Mouse (Mus musculus) activated CD4-positive, CD25-positive, alpha-beta regulatory T cell, adult 4 months (primary cell): ENCODE measurements around the gene Eif4e. TPM values are rescaled to one million over a fixed set of nuclear protein-coding genes. Genes with fewer than 3 reads are reported as not detected.

Experiments
- ATAC-seq: one replicate; pipeline ENCODE4 v1.8.0; 2017
- polyA plus RNA-seq, 2 experiments: library from polyadenylated mRNA; unstranded; fragments of 100-300 nt; shearing (Covaris generic); gene quantifications; one replicate each; pipeline ENCODE4 v1.2.1; 2017

Eif4e gene
- polyA plus RNA-seq, result 100 to 1,000 TPM; 246 to 346 TPM

DNA sequence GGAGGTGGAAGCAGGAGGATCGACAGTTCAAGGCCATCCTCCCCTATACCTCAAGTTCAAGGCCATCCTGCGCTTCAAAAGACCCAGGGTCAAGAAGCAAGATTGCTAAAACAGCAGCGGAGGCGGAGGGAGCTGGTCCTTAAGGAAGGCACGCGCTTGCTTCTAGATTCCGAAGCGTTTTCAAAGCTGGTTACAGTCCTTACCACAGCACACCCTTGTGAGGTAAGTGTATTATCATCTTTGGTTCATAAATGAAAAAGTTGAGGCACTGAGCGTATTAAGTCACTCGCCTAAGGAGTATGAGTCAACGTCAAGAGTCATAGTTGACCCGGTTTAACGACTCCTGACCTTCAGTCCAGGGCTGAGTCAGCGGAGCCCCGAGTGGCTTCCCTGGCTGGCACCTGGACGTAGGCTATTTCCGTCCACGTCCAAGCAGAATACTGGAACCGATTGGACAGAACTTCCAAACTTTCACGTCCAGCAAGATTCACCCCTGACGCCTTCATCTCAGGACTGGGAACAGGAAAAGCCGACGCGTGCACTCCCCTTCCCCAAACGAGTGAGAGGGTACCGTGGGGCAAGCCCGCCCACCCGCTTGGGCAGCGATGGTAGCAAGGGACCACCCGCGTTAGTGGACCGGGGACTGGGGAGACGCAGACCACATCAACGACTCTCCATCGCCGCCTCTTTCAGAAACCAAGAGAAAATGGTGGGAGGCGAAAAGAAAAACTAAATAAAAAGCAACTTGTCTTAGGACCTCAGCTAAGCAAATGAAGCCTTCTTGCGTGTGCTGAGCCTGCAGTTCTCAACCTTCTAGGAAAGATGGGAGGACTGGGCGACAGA is at the start of gene Eif4e:
Eif4e (plus strand) TSS at position 107 of the 843 bp plus-strand sequence.
- ATAC-seq, result peak; percentile 4

DNA sequence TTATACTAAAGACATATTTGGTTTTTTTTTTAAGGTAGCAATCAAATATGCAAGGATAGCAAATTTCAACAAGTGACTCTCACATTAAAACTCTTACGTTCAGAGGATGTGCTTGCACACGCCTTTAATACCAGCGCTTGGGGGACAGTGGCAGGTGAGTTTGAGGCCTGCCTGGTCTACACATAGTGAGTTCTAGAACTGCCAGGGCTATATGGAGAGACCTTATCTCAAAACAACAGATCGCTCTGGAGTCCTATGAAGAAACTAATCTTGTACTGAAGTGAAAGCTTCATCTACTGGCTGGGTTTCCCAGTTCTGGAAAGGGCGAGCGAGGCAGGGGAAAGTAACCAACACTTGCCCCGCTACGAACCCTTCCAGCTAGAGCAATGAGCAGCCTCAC is 46.5 kb upstream of the Eif4e start:
- ATAC-seq, result no peak

DNA sequence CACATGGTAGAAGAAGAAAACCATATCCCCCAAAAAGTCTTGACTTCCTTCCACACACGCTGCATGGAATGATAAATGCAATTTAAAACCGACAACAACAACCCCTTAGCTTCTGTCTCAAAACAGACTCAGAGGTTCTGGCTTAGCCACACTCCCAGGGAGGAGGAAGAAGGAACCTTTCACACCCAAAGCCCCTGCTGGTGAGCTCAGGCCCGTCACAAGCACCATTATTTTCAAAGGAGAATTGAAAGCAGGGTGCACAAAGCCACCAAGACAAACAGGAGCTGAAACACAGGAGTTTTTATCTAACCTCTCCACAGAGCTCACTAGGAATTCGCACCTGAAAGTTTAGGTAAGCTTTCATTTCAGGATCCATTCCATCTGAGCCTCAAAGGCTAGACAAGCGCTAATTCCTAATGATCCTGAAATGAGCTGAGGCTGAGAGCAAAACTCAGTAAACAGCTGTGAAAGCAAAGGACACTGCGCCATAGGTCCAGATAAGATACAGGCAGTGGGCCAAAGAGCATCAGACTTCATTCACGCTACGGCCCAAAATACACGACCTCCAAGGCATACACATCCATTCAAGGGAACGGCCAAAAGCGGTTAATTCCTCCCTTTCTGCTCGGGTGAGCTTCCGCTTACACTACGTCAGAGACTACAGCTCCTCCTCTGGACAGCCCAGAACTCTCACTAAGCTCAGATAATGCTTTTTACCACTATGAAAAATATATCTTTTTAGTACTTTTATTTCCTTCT is 44.3 kb upstream of the Eif4e start:
- no peak for ATAC-seq

DNA sequence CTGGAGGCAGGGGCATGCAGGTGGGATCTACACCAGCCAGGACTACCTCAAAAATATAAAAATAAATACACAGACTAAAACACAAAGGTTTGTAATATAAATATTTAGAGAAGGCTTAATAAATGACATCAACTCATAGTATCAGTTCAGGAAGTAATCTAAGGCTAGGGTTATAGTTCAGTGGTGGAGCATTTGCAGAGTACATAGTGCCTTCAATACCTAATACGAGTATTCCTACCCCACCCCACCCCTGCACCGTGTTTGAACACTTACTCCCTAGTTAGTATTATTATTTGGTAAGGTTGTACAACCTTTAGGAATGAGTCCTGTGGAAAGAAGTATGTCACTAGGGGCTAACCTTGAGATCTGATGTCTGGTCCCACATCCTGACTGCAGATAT is 42.7 kb upstream of the Eif4e start:
- ATAC-seq, result no peak

DNA sequence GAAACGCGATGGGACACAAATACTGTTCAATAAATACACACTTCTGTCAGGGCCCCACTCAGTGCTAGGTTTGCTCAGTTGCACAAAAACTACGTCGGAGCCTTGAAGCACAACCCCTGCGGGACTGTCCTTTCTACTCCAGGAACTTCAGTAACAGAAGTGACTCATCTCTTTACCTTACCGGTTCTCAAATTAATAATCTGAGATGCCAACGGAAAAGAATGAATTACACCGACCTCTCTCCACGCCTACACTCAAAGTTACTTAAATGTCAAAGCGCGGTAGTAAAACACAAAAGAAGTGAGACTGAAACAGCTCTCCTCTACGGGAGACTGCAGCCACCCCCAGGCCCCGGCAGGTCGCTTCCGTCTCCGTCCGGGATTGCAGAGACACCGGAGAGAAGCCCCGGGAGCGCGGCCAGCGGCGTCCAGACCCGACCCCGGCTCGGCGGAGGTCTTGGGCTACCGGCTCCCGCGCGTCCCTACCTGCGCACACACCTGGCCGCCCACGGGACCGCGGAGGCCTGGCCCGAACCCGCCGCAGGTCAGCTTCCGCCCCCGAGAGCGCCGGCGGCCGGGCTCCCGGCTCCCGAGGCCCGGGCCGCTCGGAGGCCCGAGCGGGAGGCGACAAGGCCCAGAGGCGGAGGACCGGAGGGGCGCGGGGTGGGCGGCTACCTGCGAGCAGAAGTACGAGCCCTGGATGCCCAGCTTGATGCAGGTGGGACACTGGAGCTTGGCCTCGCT is 37.2 kb upstream of the Eif4e start:
- peak; percentile 45 for ATAC-seq

DNA sequence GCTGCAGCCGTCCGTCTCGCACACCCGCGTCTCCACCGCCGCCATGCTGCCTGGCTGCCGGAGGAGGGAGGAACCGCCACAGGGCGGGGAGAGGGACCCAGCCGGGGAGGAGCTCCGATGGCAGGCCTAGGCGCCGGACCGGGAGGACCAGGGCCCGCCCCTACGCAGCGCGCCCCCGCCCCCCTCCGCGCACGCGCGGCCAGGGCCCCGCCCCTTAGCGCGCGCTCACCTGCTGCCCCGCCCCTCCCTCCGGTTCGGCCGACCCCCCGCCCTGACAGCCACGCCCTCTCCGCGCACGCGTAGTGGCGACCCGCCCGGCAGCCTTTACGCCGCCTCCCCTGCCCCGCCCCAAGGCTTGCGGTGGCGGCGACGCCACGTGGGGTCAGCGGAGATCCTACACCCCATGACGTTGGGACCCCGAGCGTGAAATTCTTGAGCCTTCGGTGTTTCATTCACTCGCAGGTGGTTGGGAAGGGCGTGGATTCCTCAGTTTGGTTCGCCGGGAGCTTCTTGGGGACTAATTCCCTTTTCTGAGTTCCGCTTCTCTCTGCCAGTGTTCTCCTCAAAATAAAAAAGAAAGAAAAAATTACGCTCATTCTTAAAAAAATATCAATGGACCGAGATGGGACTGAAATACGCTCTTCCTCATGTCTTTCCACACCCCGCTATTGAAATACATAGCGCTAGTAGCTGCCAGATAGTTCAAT is 36.5 kb upstream of the Eif4e start, which contains the start of gene Metap1:
Metap1 (minus strand) TSS at position 189 of the 707 bp plus-strand sequence.
- peak; percentile 90 for ATAC-seq

DNA sequence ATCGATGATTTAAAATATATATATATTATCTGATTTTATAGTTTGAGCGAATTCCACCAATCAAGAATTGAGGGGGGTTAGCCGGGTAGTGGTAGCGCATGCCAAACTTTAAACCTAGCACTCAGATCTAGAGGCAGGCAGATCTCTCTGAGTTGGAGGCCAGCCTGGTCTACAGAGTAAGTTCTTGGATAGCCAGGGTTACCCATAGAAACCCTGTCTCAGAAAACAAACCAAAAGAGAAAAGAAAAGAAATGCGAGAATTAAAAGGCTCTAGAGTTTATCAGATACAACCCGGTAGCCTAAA is 36.0 kb upstream of the Eif4e start:
- no peak for ATAC-seq

DNA sequence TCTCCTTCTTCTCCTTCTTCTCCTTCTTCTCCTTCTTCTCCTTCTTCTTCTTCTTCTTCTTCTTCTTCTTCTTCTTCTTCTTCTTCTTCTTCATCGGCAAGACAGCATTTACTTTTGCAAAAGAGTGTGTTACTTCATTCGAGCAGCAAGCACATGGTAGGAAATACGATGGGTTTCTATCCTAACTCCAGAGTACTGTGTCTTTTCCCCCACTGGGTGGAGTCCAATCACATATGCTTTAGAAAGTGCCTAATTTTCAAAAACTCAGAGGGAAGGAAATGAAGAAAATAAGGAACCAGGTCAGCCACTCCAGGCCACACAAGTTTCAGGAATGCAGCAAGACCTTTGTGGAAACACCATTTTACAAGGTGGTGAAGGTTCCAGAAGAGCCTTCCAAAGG is 32.3 kb upstream of the Eif4e start:
- no peak for ATAC-seq

DNA sequence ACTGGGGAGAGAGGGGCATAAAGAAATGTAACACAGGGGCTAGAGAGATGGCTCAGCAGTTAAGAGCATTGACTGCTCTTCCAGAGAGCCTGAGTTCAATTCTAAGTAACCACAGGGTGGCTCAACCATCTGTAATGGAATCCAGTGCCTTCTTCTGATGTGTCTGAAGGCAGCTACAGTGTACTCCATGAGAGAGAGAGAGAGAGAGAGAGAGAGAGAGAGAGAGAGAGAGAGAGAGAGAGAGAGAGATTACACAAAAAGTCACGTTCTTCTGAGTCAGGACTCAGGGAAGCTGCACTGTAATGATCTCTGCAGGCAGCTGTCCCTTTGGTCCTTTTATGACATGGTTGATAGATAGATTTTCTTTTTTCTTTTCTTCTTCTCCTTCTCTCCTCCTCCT is 31.4 kb upstream of the Eif4e start:
- ATAC-seq, result no peak

DNA sequence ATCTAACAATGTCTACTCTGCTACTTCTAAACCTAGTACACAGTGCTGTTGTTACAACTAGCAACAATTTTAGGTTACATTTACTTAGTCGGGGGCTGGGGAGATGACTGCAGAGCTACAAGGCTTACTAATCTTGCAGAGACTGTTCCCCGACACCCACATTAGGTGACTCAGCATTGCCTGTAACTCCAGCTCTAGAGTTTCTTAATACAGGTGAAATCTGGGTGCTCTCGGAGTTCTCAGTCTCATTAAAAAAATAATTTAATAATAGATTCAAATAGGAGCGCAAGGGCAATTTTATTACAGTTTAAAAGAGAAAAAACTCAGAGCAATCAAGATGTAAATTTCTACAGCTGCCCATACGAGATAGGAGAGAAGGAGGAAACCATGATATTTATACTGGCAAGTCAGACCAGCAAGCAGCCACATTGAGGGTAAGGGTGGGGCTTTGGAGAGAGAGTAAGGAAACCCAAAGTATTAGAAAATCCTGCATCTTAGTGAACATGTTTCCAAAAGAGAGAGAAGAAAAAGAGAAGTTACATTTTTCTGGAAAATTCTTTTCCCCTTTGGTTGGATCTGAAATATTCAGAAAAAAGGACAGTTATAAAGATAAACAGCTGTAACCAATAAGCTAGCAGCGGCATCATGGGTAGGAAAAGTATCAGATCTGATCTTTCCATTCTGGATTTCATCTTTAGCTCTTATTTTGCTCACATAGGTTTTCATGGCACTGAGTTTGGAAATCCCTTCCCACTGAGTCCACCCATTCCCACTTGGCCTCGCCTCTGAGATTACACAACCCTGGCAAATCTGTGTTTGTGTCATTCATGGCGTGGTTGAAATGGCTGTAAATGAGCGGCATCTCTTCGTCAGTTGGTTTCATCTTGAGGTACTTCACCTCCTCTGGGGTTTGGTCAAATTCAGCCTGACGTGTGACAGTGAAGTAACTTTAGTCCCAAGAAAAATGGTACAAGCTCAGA is 30.5 kb upstream of the Eif4e start:
- ATAC-seq, result no peak

DNA sequence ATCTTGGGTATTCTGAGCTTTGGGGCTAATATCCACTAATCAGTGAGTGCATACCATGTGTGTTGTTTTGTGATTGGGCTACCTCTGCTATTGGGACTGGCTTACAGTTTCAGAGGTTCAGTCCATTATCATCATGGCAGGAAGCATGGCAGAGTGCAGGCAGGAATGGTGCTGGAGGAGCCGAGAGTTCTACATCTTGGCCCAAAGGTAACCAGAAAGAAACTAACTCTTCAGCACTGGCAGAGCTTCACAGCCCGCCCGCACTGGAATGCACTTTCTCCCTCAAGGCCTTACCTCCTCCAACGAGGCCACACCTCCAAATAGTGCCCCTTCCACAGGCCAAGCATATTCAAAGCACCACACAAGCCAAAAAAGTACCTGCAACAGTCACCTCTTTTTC is 27.2 kb upstream of the Eif4e start:
- no peak for ATAC-seq

DNA sequence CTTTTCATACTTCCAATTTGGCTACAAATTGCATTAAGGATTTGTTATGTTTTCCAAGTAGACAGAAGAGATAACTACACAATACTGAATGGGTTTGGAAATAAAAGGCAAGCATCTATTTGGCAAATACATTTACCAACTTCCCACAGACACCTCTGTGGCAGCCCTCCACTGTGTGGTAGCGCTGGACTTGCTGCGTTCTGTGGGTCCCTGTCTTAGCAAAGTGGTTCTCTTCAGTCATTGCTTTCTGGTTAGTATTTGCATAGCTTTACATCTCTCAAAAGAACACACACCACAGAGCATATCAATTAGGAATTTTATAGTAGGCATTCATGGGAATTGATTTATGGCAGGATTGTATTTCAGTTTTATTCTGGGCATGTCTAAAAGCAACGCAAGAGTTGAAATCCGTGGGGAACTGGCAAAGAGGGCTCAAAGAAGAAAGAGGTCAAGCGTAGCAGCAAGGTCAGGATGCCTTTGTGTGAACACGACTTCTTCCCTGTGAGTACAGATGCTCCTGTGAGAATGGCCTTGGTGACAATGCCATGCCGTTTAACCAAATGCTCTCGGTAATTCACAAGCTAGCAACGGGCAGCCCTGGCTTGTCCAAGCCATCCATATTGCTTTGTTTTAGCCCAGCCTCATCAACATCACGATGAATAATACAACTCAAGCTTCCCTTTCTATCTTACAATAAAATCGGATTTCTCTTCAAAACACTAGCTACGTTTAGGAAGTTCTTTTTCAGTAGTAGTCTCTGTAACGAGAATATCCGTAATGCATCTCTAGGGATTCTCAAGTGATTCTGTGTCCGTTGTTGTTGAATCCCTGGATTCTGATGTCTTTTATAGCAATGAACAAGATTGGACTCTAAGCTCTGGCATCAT is 25.9 kb upstream of the Eif4e start:
- no peak for ATAC-seq

DNA sequence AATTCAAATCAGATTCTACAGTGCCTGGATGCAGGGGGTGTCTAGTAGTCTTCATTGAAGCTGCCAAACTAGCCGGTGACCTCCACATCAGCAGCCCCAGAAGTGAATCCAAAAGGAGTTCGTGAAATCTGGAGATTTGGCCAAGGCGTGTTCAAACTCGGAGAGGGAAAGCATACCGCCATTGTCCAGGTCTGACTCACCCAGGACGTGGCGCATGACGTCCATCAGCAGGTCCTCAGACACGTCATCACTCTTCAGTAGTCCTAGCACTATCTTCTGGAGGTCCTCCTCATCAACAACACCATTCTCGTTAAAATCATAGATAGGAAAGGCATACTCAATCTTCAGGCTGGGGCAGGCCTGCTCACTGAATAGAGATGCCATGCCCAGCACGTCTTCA is 22.2 kb upstream of the Eif4e start:
- no peak for ATAC-seq

DNA sequence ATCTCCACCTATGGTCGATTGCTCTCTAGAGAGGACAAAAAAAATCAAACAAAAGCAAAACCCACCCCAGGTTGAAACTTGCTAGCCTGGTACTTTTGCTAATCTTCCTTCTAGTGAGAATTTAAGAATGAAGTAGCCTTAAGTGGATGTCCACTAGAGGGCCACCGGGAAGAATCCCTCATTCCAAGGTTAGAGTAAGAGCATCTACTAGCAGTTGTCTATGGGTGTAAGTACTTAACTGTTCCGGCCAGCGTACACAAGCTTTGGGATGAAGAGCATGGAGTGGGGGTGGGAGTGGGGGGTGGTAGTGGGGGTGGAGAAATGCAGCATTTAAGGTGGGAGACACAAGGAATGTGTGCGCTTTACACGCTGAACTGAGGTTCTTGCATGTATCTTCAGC is 19.2 kb upstream of the Eif4e start:
- no peak for ATAC-seq

DNA sequence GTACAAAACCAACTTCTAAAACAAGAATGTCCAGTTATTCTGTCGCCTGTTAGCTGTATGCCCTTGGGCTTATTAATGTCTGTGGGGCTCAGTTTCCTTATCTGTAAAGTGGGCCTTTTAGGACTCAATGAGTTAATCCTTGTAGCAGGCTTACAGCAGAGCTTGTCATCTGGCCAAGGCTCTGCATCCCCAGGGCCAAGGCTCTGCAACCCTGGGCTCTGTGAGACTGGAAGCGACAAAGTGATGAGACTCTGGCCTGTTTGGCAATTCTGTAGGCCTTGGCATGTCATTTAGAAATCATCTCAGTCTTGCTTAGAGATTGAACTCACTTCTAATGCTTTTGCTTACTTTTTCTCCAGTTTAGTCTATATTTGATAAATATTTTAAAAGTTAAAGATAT is 16.4 kb upstream of the Eif4e start:
- no peak for ATAC-seq

DNA sequence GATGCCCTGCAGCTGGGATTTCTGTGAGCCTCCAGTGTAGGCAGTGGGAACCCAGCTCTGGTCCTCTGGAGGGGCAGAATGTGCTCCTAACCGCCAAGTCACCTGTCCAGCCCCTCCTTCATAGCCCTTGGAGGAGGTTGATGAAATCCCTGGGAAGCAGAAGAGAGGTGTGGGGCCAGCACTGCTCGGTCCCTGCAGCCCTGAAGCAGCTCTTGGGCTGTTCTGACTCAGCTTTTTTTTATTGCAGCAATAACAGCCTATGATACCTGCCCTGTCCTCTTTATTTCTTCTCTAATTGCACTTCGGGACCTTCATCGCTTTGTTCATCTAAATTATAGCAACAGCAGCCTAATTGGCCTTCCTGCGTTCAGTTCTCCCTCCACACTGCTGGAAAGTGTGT is 15.5 kb upstream of the Eif4e start:
- no peak for ATAC-seq

DNA sequence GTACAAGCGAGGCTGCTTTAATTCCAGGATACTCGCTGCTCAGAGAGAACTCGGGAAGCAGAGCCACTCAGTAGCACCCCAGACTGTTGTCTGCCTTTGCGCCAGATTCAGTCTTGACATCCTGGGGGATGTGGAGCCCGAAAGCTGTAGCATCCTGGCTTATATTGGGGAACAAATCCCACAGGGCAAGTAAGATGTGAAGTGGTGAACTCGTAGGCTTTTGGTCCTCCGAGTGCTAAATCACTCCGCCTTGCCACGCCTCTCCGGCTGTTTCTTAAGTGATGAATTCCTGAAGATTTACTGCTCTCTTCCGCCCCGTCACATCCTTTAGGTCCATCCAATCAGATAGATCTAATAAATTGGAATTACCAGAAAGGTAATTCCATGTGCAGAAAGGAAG is 12.7 kb upstream of the Eif4e start:
- no peak for ATAC-seq

DNA sequence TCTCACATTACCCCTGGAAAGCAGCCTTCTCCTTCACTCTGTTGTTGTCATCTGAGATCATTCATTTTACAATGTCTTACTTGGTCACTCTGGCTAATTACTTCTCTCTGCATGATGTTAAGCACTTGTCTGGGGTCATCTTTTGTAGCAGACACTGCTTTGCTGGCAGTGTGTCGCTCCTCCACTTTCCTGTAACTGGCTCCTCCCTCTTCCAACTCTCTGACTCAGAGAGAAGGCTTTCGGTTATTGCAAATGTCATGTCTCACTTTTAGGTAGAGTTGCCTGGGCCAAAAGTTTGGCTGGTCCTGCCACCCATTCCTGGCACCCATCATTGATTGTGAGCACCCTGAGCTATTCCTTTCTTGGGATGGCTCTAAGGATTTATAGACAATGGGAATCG is 11.2 kb upstream of the Eif4e start:
- no peak for ATAC-seq

DNA sequence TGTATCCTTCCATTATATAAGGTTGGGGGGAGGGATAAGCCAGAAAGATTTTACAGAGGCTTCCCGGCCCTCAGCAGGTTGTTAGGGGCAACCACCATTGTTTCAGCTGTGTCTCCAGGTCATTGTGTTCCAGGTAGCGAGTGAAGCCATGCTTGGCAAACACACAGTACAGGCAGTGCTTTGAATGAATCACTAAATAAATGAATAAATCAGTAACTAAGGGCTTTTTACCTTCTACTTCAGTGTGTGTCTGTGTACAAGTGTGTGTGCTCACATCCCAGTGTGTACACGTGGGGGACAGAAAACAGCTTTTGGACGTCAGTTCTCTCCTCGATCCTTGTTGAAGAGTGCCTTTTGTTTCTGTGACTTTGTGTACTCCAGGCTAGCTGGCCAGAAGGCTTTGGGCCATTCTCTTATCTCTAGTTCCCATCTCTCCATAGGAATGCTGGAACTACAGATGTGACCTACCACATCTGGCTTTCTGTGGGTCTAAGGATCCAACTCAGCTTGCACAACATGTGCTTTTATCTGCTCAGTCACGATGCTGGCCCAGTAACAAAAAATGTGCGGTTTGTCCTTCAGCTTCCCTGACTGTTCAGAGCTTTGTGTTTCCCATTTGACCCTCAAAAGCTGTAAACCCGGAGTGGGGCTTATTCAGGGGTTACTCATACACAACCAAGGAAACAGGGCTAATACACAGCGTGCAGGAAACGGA is 10.2 kb upstream of the Eif4e start:
- ATAC-seq, result no peak

DNA sequence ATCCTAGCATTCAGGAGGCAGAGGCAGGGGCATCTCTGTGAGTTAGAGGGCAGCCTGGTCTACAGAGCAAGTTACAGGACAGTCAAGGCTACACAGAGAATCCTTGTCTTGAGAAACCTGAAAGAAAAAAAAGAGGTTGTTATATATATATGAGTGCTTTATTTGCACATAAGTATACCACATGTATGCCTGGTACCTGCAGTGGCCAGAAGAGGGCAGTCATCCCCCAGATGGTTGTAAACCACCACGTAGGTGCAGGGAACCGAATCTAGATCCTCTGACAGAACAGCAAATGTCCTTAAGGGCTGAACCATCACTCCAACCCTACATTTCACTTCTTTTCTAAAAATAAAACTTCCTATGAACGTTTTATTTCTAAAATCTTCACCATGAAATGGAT is 8.1 kb upstream of the Eif4e start:
- ATAC-seq, result no peak
